Mouse (Mus musculus) olfactory bulb, adult 2 months (tissue): ENCODE measurements at regions not wholly inside any gene's neighbourhood (a gene's known extent, or its start where the extent isn't known, plus 50 kb on each side); places are given as distances from the start of the nearest gene placed in this dataset.
A peak's percentile ranks its signal among the peaks of the same experiment; 100 is the strongest.

Experiments
- H3K27ac ChIP-seq: fragments of 200-500 bp; 2 replicates; pipeline ENCODE4 v1.5.1; 2012; ENCODE audit warnings: low read depth, low read length; ENCODE audit not compliant: insufficient read depth
- H3K4me1 ChIP-seq: fragments of 200-500 bp; 2 replicates; pipeline ENCODE4 v1.6.1; 2012; ENCODE audit warnings: low read length; ENCODE audit not compliant: control insufficient read depth, insufficient read depth
- H3K4me3 ChIP-seq: fragments of 200-500 bp; 2 replicates; pipeline ENCODE4 v1.5.1; 2012; ENCODE audit warnings: mild to moderate bottlenecking, low read depth, low read length, moderate library complexity; ENCODE audit not compliant: insufficient read depth
- CTCF ChIP-seq: fragments of 200-500 bp; IDR thresholded peaks from 2 replicates; pipeline ENCODE4 v1.5.1; 2012; ENCODE audit warnings: low read depth, mild to moderate bottlenecking, low read length, moderate library complexity; ENCODE audit not compliant: insufficient read depth
- POLR2A ChIP-seq: fragments of 200-500 bp; IDR thresholded peaks from 2 replicates; pipeline ENCODE4 v1.6.1; 2012; ENCODE audit warnings: mild to moderate bottlenecking, low read depth, low read length, moderate library complexity; ENCODE audit not compliant: insufficient read depth
- WGBS: fragments of 180-500 bp; shearing (Covaris S2); methylation state at CpG from one replicate; pipeline ENCODE4 v1.1.7; 2018; 5-methylcytosine and 5-hydroxymethylcytosine counted together

DNA sequence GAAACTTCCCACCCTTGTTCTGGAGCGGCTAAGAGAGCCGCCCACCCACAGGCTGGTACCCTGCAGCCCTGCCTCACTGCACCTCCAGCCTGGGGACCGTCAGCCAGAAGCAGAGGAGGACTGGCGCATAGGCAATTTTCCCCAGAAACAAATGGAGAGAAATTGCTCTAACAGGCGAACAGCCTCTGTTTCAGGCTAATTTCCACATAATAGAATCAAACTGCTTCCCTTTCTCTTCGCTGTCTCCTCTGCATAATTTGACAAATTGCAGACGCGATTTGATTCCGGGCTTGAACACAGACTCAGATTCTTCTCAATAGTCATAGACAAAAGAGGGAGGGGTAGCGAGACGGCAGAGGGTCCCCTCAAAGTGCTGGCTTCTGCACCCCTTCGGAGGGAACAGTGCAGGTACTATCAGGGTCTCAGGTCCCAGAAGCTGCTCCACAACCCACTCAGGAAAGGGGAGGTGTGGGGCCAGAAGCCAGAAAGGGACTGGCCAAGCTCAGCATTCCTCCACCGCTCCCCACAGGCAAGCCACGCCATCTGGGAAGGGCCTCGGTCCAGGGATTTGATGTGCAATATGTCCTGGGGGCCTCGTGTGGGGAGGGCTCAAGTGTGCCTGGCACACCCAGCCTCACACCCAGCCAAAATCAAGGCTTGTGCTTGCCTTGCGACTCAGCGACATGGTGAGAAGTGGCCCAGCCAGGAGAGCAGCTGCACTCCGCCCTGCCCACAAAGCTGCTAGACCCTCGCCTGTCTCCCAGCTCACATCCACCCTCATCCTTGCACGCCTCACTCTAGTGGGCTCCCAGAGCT, 53.7 kb upstream of the A530016L24Rik start:
- 28% methylated on average over 21 of the region's 21 CpGs for WGBS
- peak overlapping the region; percentile 42 for H3K27ac ChIP-seq
- no peak for TF ChIP-seq CTCF
- no peak for TF ChIP-seq POLR2A
- H3K4me1 ChIP-seq, result peaks cover 25% of the 10 kb centered on the region
- H3K4me3 ChIP-seq, result no peak overlapping the region

DNA sequence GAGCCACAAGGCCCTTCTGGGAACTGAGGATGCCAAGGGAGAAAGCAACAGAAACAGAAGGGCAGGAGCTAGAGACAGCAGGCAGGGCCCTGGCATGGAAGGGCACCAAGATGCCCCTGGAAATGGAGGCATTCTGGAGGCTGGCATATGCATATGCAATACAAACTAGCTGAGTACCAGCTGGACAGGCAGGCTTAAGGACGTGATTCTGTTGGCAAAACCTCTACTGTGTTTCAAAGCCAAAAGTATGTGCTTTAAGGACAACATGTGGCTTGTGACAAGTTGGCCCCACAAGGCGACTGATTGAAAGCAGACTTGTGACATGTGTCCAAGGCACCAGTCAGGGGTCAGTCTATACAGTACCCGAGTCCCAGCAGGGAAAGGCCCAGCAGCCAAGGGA, 52.2 kb upstream of the A530016L24Rik start:
- WGBS, result 77% methylated on average over 3 of the region's 3 CpGs
- H3K4me1 ChIP-seq, result peaks cover 25% of the 10 kb centered on the region
- TF ChIP-seq POLR2A, result no peak
- no peak for TF ChIP-seq CTCF
- H3K27ac ChIP-seq, result no peak overlapping the region
- no peak overlapping the region for H3K4me3 ChIP-seq

DNA sequence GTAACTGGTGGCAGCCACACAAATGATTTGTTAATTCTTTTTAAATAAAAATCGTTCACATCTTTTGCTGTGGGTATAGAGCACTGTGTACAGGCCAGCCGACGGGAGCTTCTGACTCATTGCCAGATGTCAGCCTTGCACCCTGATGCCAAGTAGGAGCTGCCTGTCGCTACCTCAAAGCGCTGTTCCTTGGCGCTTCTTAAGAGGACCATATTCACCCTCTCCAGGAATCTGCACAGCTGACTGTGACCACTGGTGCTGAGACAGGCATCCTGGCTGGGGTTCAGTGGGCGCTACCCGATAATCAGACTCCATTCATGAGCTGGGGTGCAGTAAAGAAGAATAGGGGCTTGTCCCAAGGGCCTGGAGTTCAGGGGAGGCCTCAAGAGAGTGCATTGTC, 51.0 kb upstream of the A530016L24Rik start:
- no peak for TF ChIP-seq CTCF
- no peak for TF ChIP-seq POLR2A
- 23% methylated on average over 8 of the region's 8 CpGs for WGBS
- Histone ChIP-seq H3K4me1 (peaks cover 30% of the 10 kb centered on the region), H3K4me3 (no peak overlapping the region), H3K27ac (no peak overlapping the region)
